ENCODE assay signal across 24 mouse cellular contexts in the genomic region with DNA sequence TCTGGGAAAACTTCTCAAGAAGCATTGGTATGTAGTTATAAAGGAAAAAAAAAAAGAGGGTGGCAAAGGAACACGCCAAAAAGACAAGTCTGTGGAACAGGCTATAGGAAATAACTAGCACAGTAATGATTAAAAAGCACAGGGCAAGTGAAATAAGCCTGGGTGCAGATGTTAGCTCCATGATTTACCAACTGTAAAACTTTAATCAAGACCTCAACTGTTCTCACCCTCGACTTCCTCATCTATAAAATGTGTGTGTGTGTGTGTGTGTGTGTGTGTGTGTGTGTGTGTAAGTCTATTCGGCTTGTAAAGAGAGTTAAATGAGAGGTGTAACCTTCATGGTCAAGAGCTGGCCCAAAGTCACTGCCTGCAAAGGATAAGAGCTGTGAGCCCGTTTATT.
"Had no signal": no experiment of that assay in that cellular context is flagged by ENCODE, and none has a peak within 500 bp of the region (broad histone marks: within the 10 kb centered on the region; RNA-seq: fewer than 3 reads in every experiment).

No protein-coding gene starts in this region.

- DNase-seq: kidney, adult 8-10 months; kidney, postnatal 10 days; kidney, postnatal 4 days; layer of hippocampus, adult 9-11 months; liver; lung, postnatal 10 days; lung, postnatal 36 days; midbrain, embryonic 14.5 days; right cerebral cortex, adult 18-20 months; right cerebral cortex, postnatal 14 days; right cerebral cortex, postnatal 4 days; spleen, adult 18-20 months; thymus, adult 2 months; thymus, postnatal 14 days; thymus, postnatal 4 days had no signal

- H3K4me1 ChIP-seq: limb, embryonic 10.5 days; liver, embryonic 12.5 days; liver, embryonic 15.5 days; lung, embryonic 15.5 days had no signal

- H3K4me2 ChIP-seq: kidney, embryonic 15.5 days; limb, embryonic 13.5 days; liver, embryonic 12.5 days; liver, embryonic 15.5 days; lung, embryonic 15.5 days; midbrain, embryonic 11.5 days; stomach, embryonic 15.5 days had no signal

- H3K9ac ChIP-seq: kidney, embryonic 15.5 days; limb, embryonic 13.5 days; liver, embryonic 12.5 days; liver, embryonic 15.5 days; lung, embryonic 15.5 days; stomach, embryonic 15.5 days had no signal

- H3K27ac ChIP-seq: kidney, embryonic 15.5 days; layer of hippocampus, adult 2 months; limb, embryonic 10.5 days; limb, embryonic 13.5 days; liver, embryonic 12.5 days; liver, embryonic 15.5 days; lung, embryonic 15.5 days; stomach, embryonic 15.5 days had no signal

- H3K4me3 ChIP-seq: kidney, embryonic 15.5 days; layer of hippocampus, adult 2 months; limb, embryonic 10.5 days; limb, embryonic 13.5 days; liver, embryonic 12.5 days; liver, embryonic 15.5 days; lung, embryonic 15.5 days; stomach, embryonic 15.5 days had no signal

- H3K9me3 ChIP-seq: kidney, embryonic 15.5 days; limb, embryonic 10.5 days; limb, embryonic 13.5 days; liver, embryonic 12.5 days; liver, embryonic 15.5 days; lung, embryonic 15.5 days; stomach, embryonic 15.5 days had no signal

- H3K27me3 ChIP-seq: kidney, embryonic 15.5 days; limb, embryonic 13.5 days; liver, embryonic 12.5 days; liver, embryonic 15.5 days; stomach, embryonic 15.5 days had no signal

- H3K36me3 ChIP-seq: kidney, embryonic 15.5 days; limb, embryonic 10.5 days; limb, embryonic 13.5 days; liver, embryonic 12.5 days; liver, embryonic 15.5 days; lung, embryonic 15.5 days; stomach, embryonic 15.5 days had no signal

- ATAC-seq: liver, embryonic 12.5 days had no signal
